Mouse (Mus musculus): ENCODE results near the gene Ints14. TPM values are rescaled to one million over a fixed set of nuclear protein-coding genes. Genes with fewer than 3 reads are reported as not detected.

Ints14 gene
- polyA plus RNA-seq (2014; fragmentation: Illumina TruSeq; extraction: RNeasy Lipid Tissue Mini Kit (QIAGEN cat#74804); ENCODE audit: low read depth, low replicate concordance) = 18.0 TPM

DNA sequence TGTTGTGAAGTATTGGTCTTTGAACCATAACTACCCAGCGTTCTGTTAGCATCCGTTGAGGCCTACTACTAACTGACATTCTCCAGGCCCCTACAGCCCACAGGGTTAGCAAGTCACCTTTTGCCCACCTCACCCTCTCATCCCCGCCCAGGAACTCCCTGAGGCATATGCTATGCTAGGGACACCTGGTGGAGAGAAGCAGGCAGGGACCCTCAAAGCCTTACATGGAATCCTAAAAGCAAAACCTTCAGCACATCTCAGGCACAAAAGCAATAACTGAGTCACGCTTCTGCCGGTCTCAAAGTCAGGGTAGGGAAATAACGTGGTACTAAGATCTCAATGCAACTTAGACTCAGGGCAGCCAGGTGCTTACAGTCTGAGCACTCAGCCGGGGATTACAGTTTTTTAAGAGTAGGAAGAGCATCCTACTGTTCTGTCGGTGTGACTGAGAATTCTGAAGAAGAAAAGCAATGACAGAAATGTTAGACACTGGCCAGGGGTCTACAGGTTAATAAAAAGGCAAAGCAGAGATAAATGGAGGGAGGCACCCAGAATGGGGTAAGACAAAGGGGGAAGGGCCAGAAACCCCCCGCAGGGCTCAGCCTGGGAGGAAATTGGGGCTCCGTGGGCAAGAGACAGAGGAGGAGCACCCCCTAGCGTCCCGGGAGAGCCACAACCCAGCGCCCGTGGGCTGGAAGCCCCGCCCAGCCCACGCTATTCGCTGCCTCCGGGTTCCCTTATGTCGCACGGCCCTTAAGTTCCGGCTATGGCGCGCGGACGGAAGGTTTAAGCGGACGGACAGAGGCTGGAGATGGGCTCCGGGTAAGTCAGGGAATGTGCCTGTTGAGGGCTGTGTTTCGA lies at the start of gene Ints14:
Gene Ints14, plus strand, starts transcription at position 789 of the 861 bp plus-strand sequence.

DNA sequence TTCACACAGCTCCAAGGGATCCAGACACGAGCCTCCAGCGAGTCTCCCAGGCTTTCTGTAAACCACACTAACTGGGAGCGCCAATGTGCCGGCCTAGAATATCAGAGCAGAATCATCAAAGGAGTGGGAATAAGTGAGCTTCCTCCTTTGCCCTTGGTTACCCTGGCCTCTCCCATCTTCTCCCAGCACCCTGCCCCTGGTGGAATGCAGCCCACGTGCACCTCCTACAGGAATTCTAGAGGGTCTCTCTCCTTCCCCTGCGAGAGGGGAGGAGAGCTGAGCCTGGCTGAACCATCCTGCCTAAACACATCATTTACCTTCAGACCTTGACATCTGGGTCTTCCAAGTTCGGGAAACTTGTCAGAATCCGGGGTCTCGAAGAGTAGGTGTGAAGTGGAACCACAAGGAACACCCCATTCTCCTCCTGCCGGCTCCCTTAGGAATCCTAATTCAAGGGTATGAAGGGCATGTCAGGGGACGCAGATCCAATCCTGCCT lies 9.5 kb upstream of the Ints14 start, which contains the start of gene Slc24a1:
Gene Slc24a1, minus strand, starts transcription at position 447 of the 497 bp plus-strand sequence.

DNA sequence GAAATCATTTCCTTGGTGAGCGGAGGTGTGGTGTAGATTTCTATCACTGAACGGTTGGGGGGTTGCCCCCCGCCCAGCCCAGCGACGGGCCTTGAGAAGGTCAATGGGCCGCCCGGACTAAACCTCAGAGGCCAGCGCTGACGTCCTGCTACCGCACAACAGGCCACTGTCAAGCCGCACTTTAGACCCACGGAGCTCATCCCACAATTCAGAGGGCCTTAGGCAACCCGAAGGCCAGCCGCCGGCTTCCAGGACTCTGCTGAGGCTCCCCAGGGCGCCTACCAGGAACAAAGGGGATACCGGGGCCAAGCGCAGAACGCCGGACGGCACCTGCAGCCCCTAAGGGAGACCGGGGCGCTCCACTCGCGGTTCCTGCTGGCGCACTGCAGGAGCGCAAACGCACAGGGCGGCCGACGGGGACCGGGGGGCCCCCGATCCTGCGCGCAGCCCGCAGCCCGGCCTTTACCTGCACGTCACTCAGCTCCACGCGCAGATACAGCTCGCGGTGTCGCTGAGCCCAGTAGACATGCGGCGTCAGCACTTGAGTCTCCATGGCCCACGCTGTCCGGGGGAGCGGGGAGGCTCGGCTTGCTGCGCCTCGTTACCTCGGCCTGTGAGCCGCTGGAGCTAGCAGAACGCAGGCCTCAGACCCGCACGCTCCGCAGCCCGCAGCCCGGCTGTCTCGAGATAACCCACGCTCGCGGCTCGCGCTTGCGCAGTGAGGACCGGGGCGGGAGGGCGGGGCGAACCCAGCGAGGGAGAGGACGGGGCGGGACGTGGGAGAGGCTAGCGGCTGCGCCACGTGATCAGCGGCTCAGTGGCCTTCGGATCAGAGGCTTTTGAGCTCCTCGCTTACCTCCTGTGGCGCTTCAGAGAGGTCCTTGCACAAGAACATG lies 60.5 kb downstream of the Ints14 start, which contains the start of gene Hacd3:
Gene Hacd3, minus strand, starts transcription at position 703 of the 896 bp plus-strand sequence.

DNA sequence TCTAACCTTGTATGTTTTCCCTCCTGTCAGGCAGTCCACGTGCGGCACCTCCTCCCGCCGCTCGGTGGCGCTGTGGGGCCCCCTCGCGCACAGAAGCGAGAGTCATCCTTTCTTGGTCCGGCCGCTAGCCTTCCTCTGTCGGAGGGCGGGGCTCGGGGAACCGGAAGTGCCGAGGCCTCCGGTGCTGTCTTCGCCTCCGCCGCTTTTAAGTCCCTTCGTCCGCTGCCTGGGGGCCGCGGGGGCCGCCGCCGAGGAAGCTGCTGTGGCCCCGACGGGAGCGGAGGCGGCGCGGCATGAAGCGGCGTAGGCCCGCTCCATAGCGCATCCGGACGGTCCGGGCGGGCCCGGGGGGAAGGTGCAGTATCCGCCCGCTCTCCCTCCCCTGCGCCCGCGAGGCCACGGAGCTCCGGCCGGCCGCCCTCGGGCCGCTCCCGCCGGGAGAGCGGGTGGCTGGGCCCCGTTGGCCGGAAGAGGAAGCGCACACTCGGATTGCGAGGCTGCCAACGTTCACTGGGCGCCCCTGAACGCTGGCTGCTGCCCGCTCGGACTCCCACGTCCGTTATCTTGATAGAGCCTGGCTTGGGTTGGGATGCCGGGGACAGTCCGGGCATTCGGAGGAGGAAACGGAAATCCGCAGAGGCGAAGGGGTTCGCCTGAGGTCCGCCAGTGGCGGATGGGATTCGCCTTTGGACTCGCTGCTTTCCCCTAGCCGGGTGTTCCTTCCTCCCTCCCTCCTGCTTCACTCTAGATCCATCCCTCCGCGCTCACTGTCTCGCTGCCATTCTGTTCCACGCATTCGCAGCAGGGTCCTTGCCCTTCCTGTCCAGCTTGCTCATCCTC lies 71.8 kb downstream of the Ints14 start, which contains the start of gene Dpp8:
Gene Dpp8, plus strand, starts transcription at position 146 of the 840 bp plus-strand sequence.

Other genes starting within 250 kb of the Ints14 start
- 666 TPM for gene Rab11a, start 223.1 kb upstream of the Ints14 start, polyA plus RNA-seq (2014; fragmentation: Illumina TruSeq; extraction: RNeasy Lipid Tissue Mini Kit (QIAGEN cat#74804); ENCODE audit: low read depth, low replicate concordance)
- 20.9 TPM for gene Dennd4a, start 149.6 kb upstream of the Ints14 start, polyA plus RNA-seq (2014; fragmentation: Illumina TruSeq; extraction: RNeasy Lipid Tissue Mini Kit (QIAGEN cat#74804); ENCODE audit: low read depth, low replicate concordance)
- gene Slc24a1, start 9.3 kb upstream of the Ints14 start, polyA plus RNA-seq (2014; fragmentation: Illumina TruSeq; extraction: RNeasy Lipid Tissue Mini Kit (QIAGEN cat#74804); ENCODE audit: low read depth, low replicate concordance) = not detected
- gene Hacd3, start 60.8 kb downstream of the Ints14 start, polyA plus RNA-seq (2014; fragmentation: Illumina TruSeq; extraction: RNeasy Lipid Tissue Mini Kit (QIAGEN cat#74804); ENCODE audit: low read depth, low replicate concordance) = 105 TPM
- gene Dpp8, start 71.5 kb downstream of the Ints14 start, polyA plus RNA-seq (2014; fragmentation: Illumina TruSeq; extraction: RNeasy Lipid Tissue Mini Kit (QIAGEN cat#74804); ENCODE audit: low read depth, low replicate concordance) = 181 TPM
- 22.3 TPM for gene Igdcc4, start 140.6 kb downstream of the Ints14 start, polyA plus RNA-seq (2014; fragmentation: Illumina TruSeq; extraction: RNeasy Lipid Tissue Mini Kit (QIAGEN cat#74804); ENCODE audit: low read depth, low replicate concordance)
- gene Igdcc3, start 180.3 kb downstream of the Ints14 start, polyA plus RNA-seq (2014; fragmentation: Illumina TruSeq; extraction: RNeasy Lipid Tissue Mini Kit (QIAGEN cat#74804); ENCODE audit: low read depth, low replicate concordance) = not detected
- 8.5 TPM for gene Parp16, start 234.4 kb downstream of the Ints14 start, polyA plus RNA-seq (2014; fragmentation: Illumina TruSeq; extraction: RNeasy Lipid Tissue Mini Kit (QIAGEN cat#74804); ENCODE audit: low read depth, low replicate concordance)